Mouse (Mus musculus): ENCODE data around the gene Klk15.
"Not testable (repeated sequence)": the region's sequence is repeated elsewhere in the genome, so short reads cannot be mapped to it uniquely, and the experiment has no call there.

The Klk15 gene

GRCm38 (mm10) chr7:43975761-43976160 is 42.2 kb downstream of the Klk15 start, which contains the start of gene Klk1b9:
Gene Klk1b9 (plus strand): TSS chr7:43976061.
- not testable (repeated sequence) for DNase-seq (ENCODE audit: low read depth, low spot score)

GRCm38 (mm10) chr7:43985657-43986056 is 52.1 kb downstream of the Klk15 start:
- no peak for DNase-seq (ENCODE audit: low read depth, low spot score)

Data from embryo, embryonic 11.5 days (tissue).